Mouse (Mus musculus) left cerebral cortex, adult 2 months (tissue): ENCODE measurements around the gene Surf2. TPM values are rescaled to one million over a fixed set of nuclear protein-coding genes. Genes with fewer than 3 reads are reported as not detected.

Experiments used
- DNase-seq, 2 experiments: peaks; one replicate each; pipeline ENCODE4 v3.0.0; 2021 to 2022; ENCODE audit warnings: low spot score in 2 of 2, mixed read lengths in 1 of 2; ENCODE audit errors: extremely low spot score in 1 of 2
- H3K27ac ChIP-seq: fragments of 200-600 bp; 2 replicates; pipeline ENCODE4 v1.8.1; 2022
- H3K4me3 ChIP-seq: fragments of 200-600 bp; 2 replicates; pipeline ENCODE4 v1.8.1; 2022
- CTCF ChIP-seq: fragments of 200-600 bp; IDR thresholded peaks from 2 replicates; pipeline ENCODE4 v1.8.1; 2022; ENCODE audit warnings: antibody characterized with exemption, mild to moderate bottlenecking, moderate library complexity
- intact Hi-C: fragments of 180-260 bp; cut with DNase I; formaldehyde crosslinking; loops from one replicate; pipeline ENCODE4 v1.15.1; 2025
- total RNA-seq, 2 experiments: library from RNA; stranded (reverse); gene quantifications; 2 replicates each; pipeline ENCODE4 v1.2.3; 2021

Surf2 gene
- total RNA-seq, 2 experiments from 2014 or later, result 37.8 to 37.9 TPM

DNA sequence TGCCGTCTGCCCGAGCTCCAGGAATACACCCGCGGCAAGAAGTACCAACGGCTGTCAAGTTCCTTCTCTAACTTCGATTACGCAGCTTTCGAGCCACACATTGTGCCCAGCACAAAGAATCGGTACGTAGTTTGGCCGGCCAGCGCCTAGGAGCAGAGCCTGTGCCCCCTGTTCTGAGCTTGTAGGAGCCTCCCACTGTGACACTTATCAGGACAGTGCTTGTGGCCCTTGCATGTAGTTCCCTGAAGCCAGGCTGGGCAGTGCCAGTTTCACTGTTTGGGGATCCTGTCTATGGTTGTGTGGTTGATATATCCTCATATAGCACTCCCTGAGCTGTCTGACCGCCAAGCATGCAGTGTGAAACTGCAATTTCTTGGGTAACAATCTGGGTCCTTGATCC, 571 bp downstream of the Surf2 start:
- Histone ChIP-seq H3K27ac (peak overlapping the region; percentile 91), H3K4me3 (peak overlapping the region; percentile 87)
- DNase-seq, result no peak
- intact Hi-C loops, result loop anchor here (2.0 to 10.0 kb wide), 2 partner anchors 16 to 108 kb away; partner anchors contain the start of genes Slc2a6 and Surf4
- no peak for TF ChIP-seq CTCF

DNA sequence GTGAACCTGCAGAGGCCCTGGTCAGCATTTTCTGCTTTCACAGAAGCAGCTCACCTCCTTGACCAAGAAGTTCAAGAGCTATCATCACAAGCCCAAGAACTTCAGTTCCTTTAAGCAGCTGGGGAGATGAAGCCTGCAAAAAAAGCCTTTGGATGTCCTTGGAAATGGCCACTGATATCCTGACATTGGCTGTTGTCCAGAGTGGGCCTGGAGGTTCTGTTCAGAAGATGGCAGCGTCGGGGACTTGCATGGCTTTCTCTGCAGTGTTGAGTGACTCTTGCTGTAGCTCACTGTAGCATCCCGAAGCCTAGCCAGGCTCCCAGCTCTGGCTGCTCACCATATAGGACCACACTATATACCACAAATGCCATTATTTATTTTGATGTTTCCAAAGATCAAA, 3.5 kb downstream of the Surf2 start:
- intact Hi-C loops, result loop anchor here (10.0 kb wide), 1 partner anchor 105 kb away; the partner anchor contains the start of gene Slc2a6
- no peak for TF ChIP-seq CTCF
- Histone ChIP-seq H3K27ac (no peak overlapping the region), H3K4me3 (no peak overlapping the region)
- DNase-seq, result no peak

DNA sequence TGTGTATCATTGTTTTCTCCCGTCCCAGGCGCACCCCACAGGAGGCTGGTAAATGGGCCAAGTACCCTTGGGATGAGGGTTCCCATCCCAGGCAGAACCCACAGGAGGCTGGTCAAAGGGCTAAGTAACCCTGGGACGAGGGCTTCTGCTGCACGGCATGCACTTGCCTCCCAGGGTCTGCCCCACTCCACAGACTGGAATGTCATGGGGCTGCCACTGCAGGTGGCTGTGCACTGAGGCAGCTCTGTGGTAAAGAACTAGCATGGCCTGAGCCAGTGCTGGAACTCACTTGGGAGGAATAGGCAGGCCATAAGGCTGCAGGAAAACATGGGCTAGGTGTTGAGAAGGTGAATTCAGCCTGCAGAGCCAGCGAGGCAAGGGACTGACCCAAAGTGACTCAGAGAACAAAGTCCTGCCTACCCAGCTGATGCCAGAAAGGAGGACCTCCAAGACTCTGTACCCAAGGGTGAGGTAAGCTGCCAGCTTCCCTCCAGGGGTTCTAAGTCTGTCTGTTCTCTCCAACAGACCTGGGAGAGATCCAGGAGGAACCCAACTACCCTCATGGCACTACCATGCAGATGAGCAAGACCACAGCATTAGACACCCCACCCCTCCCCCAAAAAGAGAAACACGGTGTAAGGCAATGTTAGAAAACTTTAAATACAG, 4.2 kb downstream of the Surf2 start:
- H3K27ac ChIP-seq, result no peak overlapping the region
- intact Hi-C loops, result no loop called here
- TF ChIP-seq CTCF, result no peak

DNA sequence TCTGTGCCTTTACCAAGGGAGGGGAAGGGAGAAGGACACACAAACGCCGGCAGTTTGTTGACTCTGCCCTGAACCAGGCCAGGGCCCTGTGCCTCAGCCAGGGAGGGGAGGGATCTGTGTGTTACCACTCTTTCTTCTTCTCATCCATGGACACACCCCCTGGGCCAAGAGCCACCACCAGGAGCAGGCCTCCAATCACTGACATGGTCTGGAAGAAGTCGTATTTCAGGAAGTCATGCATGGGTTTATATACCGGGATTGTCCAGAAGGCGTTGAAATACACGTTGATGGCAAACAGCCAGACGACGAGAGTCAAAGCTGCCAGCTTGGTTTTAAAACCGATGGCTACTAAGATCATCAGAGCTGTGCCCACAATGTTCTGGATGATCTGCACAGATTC, 5.6 kb downstream of the Surf2 start:
- Histone ChIP-seq H3K27ac (no peak overlapping the region), H3K4me3 (no peak overlapping the region)
- DNase-seq, result no peak
- TF ChIP-seq CTCF, result no peak
- intact Hi-C loops, result no loop called here

More for the DNA sequence above, 4.2 kb downstream of the Surf2 start:
- no peak for DNase-seq
- H3K4me3 ChIP-seq, result no peak overlapping the region

DNA sequence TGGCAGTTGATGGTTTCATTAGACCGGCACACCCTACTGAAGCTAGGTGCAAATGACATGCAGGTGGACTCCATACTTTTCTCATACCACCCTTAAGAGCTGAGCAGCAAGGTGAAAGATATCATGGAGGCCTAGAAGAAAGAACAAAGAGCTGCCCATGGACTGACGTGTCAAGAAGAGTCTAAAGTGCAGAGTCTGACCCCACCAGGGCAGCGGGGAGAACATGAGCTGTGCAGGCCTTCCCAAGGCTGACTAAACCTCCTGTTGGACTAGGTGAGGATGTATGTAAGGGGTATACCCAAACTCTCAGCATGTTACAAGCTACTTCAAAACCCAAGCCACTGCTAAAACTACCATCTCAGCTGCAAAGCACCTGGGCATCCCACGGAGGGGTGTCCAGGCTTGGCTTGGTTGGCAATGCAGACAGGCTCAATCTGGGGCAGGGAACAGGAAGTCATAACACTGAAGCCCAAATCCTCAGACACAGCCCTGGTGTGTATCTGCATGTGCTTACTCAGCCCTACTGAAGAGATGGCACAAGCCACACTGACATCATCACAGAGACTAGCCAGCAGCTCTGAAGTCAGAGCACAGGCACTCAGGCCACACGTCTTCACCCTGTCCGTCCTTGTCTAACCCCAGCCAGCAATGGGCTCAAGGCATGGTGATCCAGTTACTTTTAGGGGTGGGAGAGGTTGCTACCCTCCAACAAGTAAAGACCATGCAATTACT, 11.7 kb downstream of the Surf2 start:
- no peak overlapping the region for H3K27ac ChIP-seq
- intact Hi-C loops, result no loop called here
- DNase-seq, result no peak
- no peak for TF ChIP-seq CTCF
- H3K4me3 ChIP-seq, result no peak overlapping the region

DNA sequence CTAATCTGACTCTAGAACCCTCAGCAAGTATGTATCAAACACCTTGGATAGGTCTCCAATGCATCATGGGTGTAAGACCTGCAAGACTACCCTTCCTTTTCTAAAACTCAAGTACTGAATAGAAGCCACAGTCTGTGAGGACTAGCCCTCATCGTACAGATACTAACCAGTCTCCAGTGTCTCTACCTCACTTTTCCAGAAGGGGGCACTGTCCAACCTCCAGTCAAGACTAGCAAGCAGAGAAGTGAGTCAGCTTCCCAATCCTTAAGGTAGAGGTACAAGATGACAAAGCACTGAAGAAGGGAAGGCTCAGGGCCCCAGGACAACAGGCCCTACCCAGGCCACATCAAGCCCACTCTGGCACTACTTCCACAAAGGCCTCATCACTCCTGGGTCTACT, 14.2 kb downstream of the Surf2 start:
- Histone ChIP-seq H3K4me3 (no peak overlapping the region), H3K27ac (no peak overlapping the region)
- peak; percentile 59 to 62 for DNase-seq
- peak; percentile 75 for TF ChIP-seq CTCF
- intact Hi-C loops, result loop anchor here (5.0 kb wide), 1 partner anchor 97 kb away; the partner anchor contains the start of gene Slc2a6

DNA sequence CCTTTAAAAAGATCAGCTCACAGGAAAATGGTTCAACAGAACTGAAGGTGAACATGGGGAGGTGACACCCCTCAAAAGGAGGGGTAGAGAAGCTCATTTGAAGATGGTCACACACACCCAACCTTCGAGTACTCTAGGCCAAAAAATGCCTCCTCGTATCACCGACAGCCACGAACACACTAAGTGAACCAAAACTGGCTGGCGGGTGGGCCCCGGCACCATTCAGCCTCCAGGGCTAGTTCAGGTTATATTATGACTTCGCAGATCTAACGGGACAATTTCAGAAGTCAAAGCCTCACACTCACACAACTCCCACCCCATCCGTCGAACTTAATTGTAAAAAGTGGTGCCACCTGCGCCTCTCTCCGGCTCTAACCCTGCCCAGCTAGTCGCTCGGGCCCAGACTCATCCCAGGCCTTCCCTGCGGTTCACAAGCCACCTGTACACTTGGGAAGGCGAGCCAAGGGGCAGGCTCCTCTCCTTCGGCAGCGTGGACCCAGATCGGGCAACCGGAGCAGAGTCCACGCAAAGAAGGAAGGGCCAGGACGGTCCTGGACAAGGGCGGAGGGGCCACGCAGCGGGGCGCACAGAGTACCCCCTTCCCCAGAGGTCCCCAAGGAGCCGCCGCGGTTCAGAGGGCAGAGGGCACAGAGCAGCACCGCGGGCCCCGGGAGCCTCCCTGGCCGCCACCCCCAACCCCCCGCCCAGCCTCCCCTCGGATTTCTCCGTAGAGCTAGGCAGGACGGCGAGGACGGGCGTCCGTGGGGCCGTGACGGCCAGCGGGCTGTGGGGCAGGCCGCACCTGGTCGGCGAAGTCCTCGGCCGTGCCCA, 16.5 kb downstream of the Surf2 start:
- peak; percentile 21 to 23 for DNase-seq
- intact Hi-C loops, result loop anchor here (1.0 to 5.0 kb wide), 5 partner anchors 16 to 305 kb away; partner anchors contain the start of genes Med22, Rpl7a, Slc2a6 and Surf1
- Histone ChIP-seq H3K27ac (peak overlapping the region; percentile 91), H3K4me3 (peak overlapping the region; percentile 96)
- no peak for TF ChIP-seq CTCF

DNA sequence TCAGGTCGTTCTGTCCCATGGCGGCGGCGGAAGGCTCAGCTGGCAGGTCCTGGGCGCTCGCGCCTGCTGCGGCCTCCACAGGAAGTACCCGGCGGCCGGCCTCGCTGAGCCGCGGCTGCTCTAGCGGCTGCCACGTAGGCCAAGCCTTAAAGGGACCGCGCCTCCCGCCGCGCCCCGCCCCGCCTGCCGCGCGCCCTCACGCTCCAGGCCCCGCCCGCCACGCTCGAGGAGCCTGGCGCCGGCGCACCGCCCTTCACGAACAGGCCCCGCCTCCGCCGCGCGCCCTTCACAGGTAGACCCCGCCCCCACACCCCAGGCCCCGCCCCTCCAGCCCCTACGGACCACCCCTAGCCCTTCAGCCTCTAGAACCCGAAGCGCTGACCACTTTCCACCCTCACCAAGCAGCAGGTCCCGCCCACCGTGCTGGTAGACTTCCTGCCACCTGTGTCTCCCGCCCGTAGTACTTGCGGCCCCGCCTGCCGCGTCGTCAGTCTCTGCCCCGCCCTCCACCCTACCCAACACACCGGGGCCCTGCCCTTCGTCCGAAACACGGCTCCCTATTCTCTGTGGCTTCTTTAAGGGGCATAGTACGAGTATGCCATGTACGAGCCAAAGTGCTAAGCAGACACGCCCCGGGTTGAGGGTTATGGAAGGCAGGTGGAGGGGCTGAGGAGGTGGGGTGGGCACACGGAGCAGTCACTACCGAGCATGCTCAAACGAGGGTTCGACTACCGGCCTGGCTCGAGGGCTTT, 17.3 kb downstream of the Surf2 start, which contains the start of the genes Surf4 and Stkld1:
Surf4 (minus strand) TSS at position 625 of the 752 bp plus-strand sequence.
Stkld1 (plus strand) TSS at position 744 of the 752 bp plus-strand sequence.
- H3K27ac ChIP-seq, result peak within 1 kb of the TSS; percentile 91

DNA sequence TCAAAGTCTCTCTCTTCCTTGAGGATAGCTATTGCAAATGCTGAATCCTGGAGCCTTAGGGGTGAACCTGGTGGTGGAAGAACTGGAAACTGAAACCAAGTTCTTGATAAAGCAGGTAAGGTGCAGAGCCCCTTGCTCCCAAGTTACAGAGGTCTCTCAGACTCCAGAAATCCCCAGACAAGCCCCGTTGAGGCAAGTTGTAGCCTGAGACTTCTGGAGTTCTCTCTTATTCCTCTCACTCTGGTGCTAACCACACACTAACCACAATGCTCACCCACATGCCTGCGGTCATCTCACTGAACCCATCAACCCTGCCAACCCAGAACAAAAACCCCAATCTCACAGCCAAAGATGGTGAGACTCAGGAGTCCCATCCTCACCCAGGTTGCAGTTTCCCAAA, 19.1 kb downstream of the Surf2 start:
- no peak for DNase-seq
- no peak overlapping the region for H3K4me3 ChIP-seq
- no peak overlapping the region for H3K27ac ChIP-seq
- TF ChIP-seq CTCF, result no peak
- intact Hi-C loops, result loop anchor here (2.0 kb wide), 1 partner anchor 28 kb away; no protein-coding TSS in a partner anchor

More for the DNA sequence above, 17.3 kb downstream of the Surf2 start, which contains the start of the genes Surf4 and Stkld1:
- peak; percentile 93 to 95 for DNase-seq
- TF ChIP-seq CTCF, result no peak; the same call in 1 of the 2 replicates
- peak within 1 kb of the TSS; percentile 96 for H3K4me3 ChIP-seq
- intact Hi-C loops, result loop anchor here (1.0 to 5.0 kb wide), 5 partner anchors 17 to 94 kb away; partner anchors contain the start of genes Med22, Rpl7a, Slc2a6 and Surf1

DNA sequence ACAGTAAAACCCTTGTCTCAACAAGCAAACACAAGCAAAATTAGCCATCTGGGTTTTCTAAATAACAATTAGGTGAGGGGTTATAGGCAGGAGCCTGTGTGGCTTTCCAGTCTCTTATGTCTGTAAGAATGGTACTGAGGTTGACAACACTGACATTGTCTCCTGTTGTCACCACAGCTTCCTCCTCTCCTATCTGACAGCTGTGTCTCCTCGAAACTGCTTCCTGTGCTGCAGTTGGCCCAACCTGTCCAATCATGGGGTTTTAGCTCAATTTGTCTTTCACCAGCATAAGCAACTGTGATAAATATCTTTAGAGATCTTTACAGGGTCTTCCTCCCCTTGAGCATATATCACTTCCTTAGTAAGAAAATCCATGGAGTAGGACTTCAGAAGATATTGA, 20.3 kb downstream of the Surf2 start:
- Histone ChIP-seq H3K27ac (no peak overlapping the region), H3K4me3 (no peak overlapping the region)
- DNase-seq, result no peak
- intact Hi-C loops, result no loop called here
- TF ChIP-seq CTCF, result no peak

DNA sequence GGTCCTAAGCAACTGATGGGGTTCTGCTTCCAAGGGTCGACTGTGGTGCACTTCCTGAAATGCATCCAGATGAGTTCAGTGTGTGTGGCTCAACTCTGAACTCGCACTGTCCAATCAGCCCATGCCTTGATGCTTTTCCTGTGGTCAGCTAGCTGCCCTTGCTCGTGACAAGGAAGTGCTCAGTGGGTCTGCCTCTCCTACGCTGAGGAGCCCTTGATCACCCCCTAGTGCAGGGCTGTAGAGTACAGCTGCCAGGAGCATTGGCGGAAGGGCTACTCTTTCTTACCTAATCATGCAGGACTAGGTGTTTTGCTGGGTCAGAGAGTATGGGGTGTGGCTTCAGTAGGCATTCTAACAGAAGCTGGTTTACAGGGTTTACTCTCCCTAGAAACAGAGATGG, 25.4 kb downstream of the Surf2 start:
- H3K4me3 ChIP-seq, result no peak overlapping the region
- no peak overlapping the region for H3K27ac ChIP-seq
- intact Hi-C loops, result no loop called here
- no peak for DNase-seq
- no peak; the same call in 1 of the 2 replicates for TF ChIP-seq CTCF
